Mouse (Mus musculus): ENCODE measurements around the gene Fbxl18.
A peak's percentile ranks its signal among the peaks of the same experiment; 100 is the strongest.

DNA sequence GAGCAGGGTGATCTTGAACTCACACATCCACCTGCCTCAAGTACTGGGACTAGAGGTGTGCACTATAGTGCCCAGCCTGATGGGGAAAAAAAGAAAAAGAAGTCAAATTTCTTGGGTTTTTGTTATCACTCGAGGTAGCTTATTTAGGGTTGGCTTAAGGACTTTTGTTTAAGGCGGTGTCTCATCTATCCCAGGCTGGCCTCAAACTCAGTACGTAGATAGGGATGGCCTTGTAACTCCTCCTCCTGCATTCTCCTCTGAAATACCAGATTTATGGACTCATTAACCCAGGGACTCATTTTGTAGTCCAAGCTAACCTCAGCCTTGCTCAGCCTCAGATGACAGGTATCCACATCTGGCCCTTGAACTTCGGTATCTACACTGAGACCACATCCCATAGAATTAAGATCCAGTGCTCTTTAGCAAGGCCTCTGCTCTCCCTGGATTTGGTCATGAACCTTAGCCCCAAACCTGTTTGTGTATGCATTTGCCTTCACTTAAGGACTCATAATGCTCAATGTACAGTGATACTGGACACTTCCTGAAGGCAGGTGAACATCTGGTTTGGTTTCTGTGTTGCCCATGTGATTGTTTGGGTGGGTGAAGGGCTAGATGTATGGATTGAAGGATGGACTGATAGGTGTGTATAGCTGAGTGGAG is 6.8 kb upstream of the Fbxl18 start:
- TF ChIP-seq POLR2A (IDR thresholded peaks at IDR 0.05; ENCODE audit: insufficient read depth, low read depth, low read length) (peak; percentile 43; the same call in 1 of the 2 replicates), CTCF (IDR thresholded peaks at IDR 0.05) (no peak)
